9 mouse cellular contexts compared by ENCODE assay signal in the genomic region with DNA sequence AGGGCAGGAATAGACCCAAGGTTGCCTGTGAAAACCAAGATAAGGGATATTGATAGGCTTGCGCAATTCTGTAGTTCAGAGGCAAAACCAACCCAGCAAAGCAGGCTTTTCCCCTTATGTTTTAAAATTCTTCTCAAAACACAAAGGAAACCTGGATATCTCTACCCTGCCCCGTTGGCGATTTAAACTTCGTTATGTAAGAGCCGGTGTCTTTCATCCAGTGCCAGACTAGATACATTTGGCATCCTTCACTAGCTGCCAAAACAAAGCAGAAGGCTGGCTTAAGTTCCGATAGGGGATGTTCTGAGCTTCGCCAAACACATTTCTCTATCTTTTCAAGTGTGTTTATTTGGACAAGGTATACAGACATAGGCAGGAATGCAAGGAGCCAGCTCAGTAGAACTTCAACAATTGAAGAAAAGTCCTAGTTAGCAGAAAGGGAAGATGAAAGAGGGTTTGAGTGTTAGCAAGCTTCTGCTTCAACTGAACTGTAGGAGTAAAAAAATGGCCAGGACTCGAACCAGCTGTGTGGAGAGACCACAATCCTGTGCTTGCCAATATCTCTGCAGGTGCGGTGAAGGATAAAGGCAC.
DNase-seq lines count a peak whose midpoint lies in the region; ATAC-seq and TF ChIP-seq lines count a peak whose summit lies in the region.
"Had no signal": no experiment of that assay in that cellular context is flagged by ENCODE, and none has a peak within 500 bp of the region (broad histone marks: within the 10 kb centered on the region; RNA-seq: fewer than 3 reads in every experiment).

No protein-coding gene starts in this region.

- TF ChIP-seq EP300 in liver, embryonic 14.5 days (IDR thresholded peaks at IDR 0.05; ENCODE audit: low read depth) = no peak

- ATAC-seq in forebrain, embryonic 12.5 days (ENCODE audit: low FRiP score) = no peak
- ATAC-seq in embryonic facial prominence, embryonic 14.5 days (ENCODE audit: low read depth) = peak; percentile 38
- peak; percentile 33; the same call in 1 of the 2 replicates for ATAC-seq in liver, embryonic 14.5 days (ENCODE audit: insufficient read depth)
- ATAC-seq in erythroblast, adult 5-6 weeks (replicated peaks; ENCODE audit: low FRiP score, poor library complexity, severe bottlenecking) = no peak

- no peak for DNase-seq in forebrain, embryonic 10.5 days (ENCODE audit: extremely low spot score, low spot score)
- DNase-seq in retina, postnatal 1 day = peak; percentile 71
- DNase-seq in retina, embryonic 14.5 days (ENCODE audit: low spot score) = no peak
- DNase-seq in embryonic facial prominence, embryonic 14.5 days (ENCODE audit: low spot score) = peak; percentile 75
- no peak for DNase-seq in liver, embryonic 14.5 days (ENCODE audit: low read depth in 3 of 3, low spot score in 3 of 3)
- DNase-seq in gastrocnemius, postnatal 25 days = no peak

- H3K27me3 ChIP-seq in forebrain, embryonic 12.5 days = no peaks in the 10 kb centered on the region
- H3K27me3 ChIP-seq in forebrain, embryonic 10.5 days (ENCODE audit: poor library complexity, severe bottlenecking) = no peaks in the 10 kb centered on the region
- H3K27me3 ChIP-seq in embryonic facial prominence, embryonic 14.5 days (replicated peaks; ENCODE audit: control insufficient read depth, insufficient read depth, low read length) = no peaks in the 10 kb centered on the region
- no peaks in the 10 kb centered on the region for H3K27me3 ChIP-seq in liver, embryonic 14.5 days (ENCODE audit: control insufficient read depth, insufficient read depth, low read length)
- H3K27me3 ChIP-seq: neural tube, embryonic 12.5 days had no signal

- H3K9me3 ChIP-seq in forebrain, embryonic 12.5 days = no peaks in the 10 kb centered on the region
- H3K9me3 ChIP-seq in forebrain, embryonic 10.5 days = peaks cover 3% of the 10 kb centered on the region; the same call in 1 of the 2 replicates
- no peaks in the 10 kb centered on the region for H3K9me3 ChIP-seq in embryonic facial prominence, embryonic 14.5 days (ENCODE audit: control insufficient read depth, low read length)
- H3K9me3 ChIP-seq in liver, embryonic 14.5 days (ENCODE audit: control insufficient read depth, low read length) = no peaks in the 10 kb centered on the region
- H3K9me3 ChIP-seq: neural tube, embryonic 12.5 days had no signal

- no peak overlapping the region for H3K9ac ChIP-seq in forebrain, embryonic 12.5 days
- no peak overlapping the region for H3K9ac ChIP-seq in embryonic facial prominence, embryonic 14.5 days (ENCODE audit: low read depth, low read length)
- H3K9ac ChIP-seq in liver, embryonic 14.5 days (replicated peaks) = no peak overlapping the region
- H3K9ac ChIP-seq: neural tube, embryonic 12.5 days had no signal

- H3K4me1 ChIP-seq in forebrain, embryonic 12.5 days = peaks cover 13% of the 10 kb centered on the region
- H3K4me1 ChIP-seq in forebrain, embryonic 10.5 days = peaks cover 57% of the 10 kb centered on the region
- H3K4me1 ChIP-seq in embryonic facial prominence, embryonic 14.5 days (ENCODE audit: control insufficient read depth, insufficient read depth, low read length) = peaks cover 18% of the 10 kb centered on the region
- peaks cover 0 to 27% of the 10 kb centered on the region in 2 experiments; a peak in 3 of 4 replicates for H3K4me1 ChIP-seq in liver, embryonic 14.5 days (replicated peaks; ENCODE audit: control insufficient read depth in 2 of 2, insufficient read depth in 2 of 2, low read length in 1 of 2)

- no peak overlapping the region for H3K4me2 ChIP-seq in forebrain, embryonic 12.5 days
- no peak overlapping the region for H3K4me2 ChIP-seq in embryonic facial prominence, embryonic 14.5 days (ENCODE audit: low read depth, low read length)
- H3K4me2 ChIP-seq in liver, embryonic 14.5 days (ENCODE audit: low read depth) = no peak overlapping the region
- H3K4me2 ChIP-seq: neural tube, embryonic 12.5 days had no signal

- H3K27ac ChIP-seq in forebrain, embryonic 12.5 days = peak overlapping the region; percentile 43; the same call in 1 of the 2 replicates
- no peak overlapping the region for H3K27ac ChIP-seq in forebrain, embryonic 10.5 days
- 0 out of 2 replicates have a peak overlapping the region, but pooled peaks have one; percentile 2 for H3K27ac ChIP-seq in embryonic facial prominence, embryonic 14.5 days (replicated peaks; ENCODE audit: low read depth, low read length)
- no peak overlapping the region for H3K27ac ChIP-seq in liver, embryonic 14.5 days
- H3K27ac ChIP-seq: neural tube, embryonic 12.5 days had no signal

- no peak for TF ChIP-seq CTCF in liver, embryonic 14.5 days (IDR thresholded peaks at IDR 0.05; ENCODE audit: low read depth)

- H3K36me3 ChIP-seq in forebrain, embryonic 12.5 days (replicated peaks) = no peaks in the 10 kb centered on the region
- peaks cover 8% of the 10 kb centered on the region; the same call in 1 of the 2 replicates for H3K36me3 ChIP-seq in forebrain, embryonic 10.5 days (replicated peaks)
- no peaks in the 10 kb centered on the region for H3K36me3 ChIP-seq in embryonic facial prominence, embryonic 14.5 days (ENCODE audit: control insufficient read depth, insufficient read depth, low read length)
- H3K36me3 ChIP-seq in liver, embryonic 14.5 days (replicated peaks; ENCODE audit: control insufficient read depth, insufficient read depth, low read depth) = no peaks in the 10 kb centered on the region
- H3K36me3 ChIP-seq: neural tube, embryonic 12.5 days had no signal

- 72% methylated on average over 9 of the region's 9 CpGs for WGBS in forebrain, embryonic 12.5 days
- 84% methylated on average over 9 of the region's 9 CpGs for WGBS in forebrain, embryonic 10.5 days
- WGBS in embryonic facial prominence, embryonic 14.5 days = 54% methylated on average over 9 of the region's 9 CpGs
- WGBS in liver, embryonic 14.5 days (ENCODE audit: insufficient replicate concordance) = 15% methylated on average over 9 of the region's 9 CpGs

- no peak overlapping the region for H3K4me3 ChIP-seq in forebrain, embryonic 12.5 days (replicated peaks)
- no peak overlapping the region for H3K4me3 ChIP-seq in forebrain, embryonic 10.5 days
- no peak overlapping the region for H3K4me3 ChIP-seq in embryonic facial prominence, embryonic 14.5 days (ENCODE audit: low read depth, low read length)
- no peak overlapping the region for H3K4me3 ChIP-seq in liver, embryonic 14.5 days (ENCODE audit: insufficient read depth in 1 of 2, low read depth in 2 of 2, low read length in 2 of 2)
- H3K4me3 ChIP-seq: neural tube, embryonic 12.5 days had no signal

Comparison
In these comparisons a context has a peak if more than half of its experiments do, and no peak if none do; other contexts are left out.
1. H3K27ac ChIP-seq: peak in forebrain, embryonic 12.5 days (single experiment) and embryonic facial prominence, embryonic 14.5 days (single experiment); none in forebrain, embryonic 10.5 days (single experiment) and liver, embryonic 14.5 days (single experiment).
2. DNase-seq: peak in retina, postnatal 1 day (single experiment) and embryonic facial prominence, embryonic 14.5 days (single experiment); none in forebrain, embryonic 10.5 days (single experiment), retina, embryonic 14.5 days (single experiment), liver, embryonic 14.5 days (0 of 3) and gastrocnemius, postnatal 25 days (single experiment).
3. ATAC-seq: peak in embryonic facial prominence, embryonic 14.5 days (single experiment) and liver, embryonic 14.5 days (single experiment); none in forebrain, embryonic 12.5 days (single experiment) and erythroblast, adult 5-6 weeks (single experiment).